Mouse (Mus musculus): ENCODE data around the gene Higd1a.

The Higd1a gene

GRCm38 (mm10) chr9:121880840-121881239 is 22.7 kb upstream of the Higd1a start:
- DNase-seq (ENCODE audit: low spot score) = peak; percentile 66

GRCm38 (mm10) chr9:121877052-121877740 is 19.0 kb upstream of the Higd1a start:
- no peak for DNase-seq (ENCODE audit: low spot score)

GRCm38 (mm10) chr9:121873578-121873977 is 15.4 kb upstream of the Higd1a start:
- DNase-seq (ENCODE audit: low spot score) = no peak

GRCm38 (mm10) chr9:121872062-121872683 is 14.0 kb upstream of the Higd1a start:
- no peak for DNase-seq (ENCODE audit: low spot score)

GRCm38 (mm10) chr9:121869973-121870515 is 11.9 kb upstream of the Higd1a start:
- DNase-seq (ENCODE audit: low spot score) = no peak

- no peak for DNase-seq (ENCODE audit: low spot score)
These were observed 11.3 kb upstream of the Higd1a start for GRCm38 (mm10) chr9:121869432-121869831.

- no peak for DNase-seq (ENCODE audit: low spot score)
These were observed 10.1 kb upstream of the Higd1a start for GRCm38 (mm10) chr9:121868236-121868635.

- DNase-seq (ENCODE audit: low spot score) = no peak
These were observed 9.5 kb upstream of the Higd1a start for GRCm38 (mm10) chr9:121867632-121868031.

- no peak for DNase-seq (ENCODE audit: low spot score)
These were observed 7.4 kb upstream of the Higd1a start for GRCm38 (mm10) chr9:121865425-121866008.

GRCm38 (mm10) chr9:121864837-121865236 is 6.7 kb upstream of the Higd1a start:
- no peak for DNase-seq (ENCODE audit: low spot score)

GRCm38 (mm10) chr9:121860921-121861320 is 2.8 kb upstream of the Higd1a start:
- DNase-seq (ENCODE audit: low spot score) = no peak

- no peak for DNase-seq (ENCODE audit: low spot score)
These were observed 1.2 kb upstream of the Higd1a start for GRCm38 (mm10) chr9:121859345-121859744.

- peak; percentile 99 for DNase-seq (ENCODE audit: low spot score)
These were observed 549 bp downstream of the Higd1a start for GRCm38 (mm10) chr9:121857474-121858152.

- DNase-seq (ENCODE audit: low spot score) = no peak
These were observed 1.3 kb downstream of the Higd1a start for GRCm38 (mm10) chr9:121856649-121857416.

GRCm38 (mm10) chr9:121854246-121854645 is 3.9 kb downstream of the Higd1a start:
- DNase-seq (ENCODE audit: low spot score) = no peak

- DNase-seq (ENCODE audit: low spot score) = no peak
These were observed 10.3 kb downstream of the Higd1a start for GRCm38 (mm10) chr9:121847842-121848241.

GRCm38 (mm10) chr9:121847138-121847537 is 11.0 kb downstream of the Higd1a start:
- DNase-seq (ENCODE audit: low spot score) = no peak

- DNase-seq (ENCODE audit: low spot score) = no peak
These were observed 11.5 kb downstream of the Higd1a start for GRCm38 (mm10) chr9:121846526-121847118.

GRCm38 (mm10) chr9:121842914-121843313 is 15.2 kb downstream of the Higd1a start:
- DNase-seq (ENCODE audit: low spot score) = no peak

- no peak for DNase-seq (ENCODE audit: low spot score)
These were observed 18.6 kb downstream of the Higd1a start for GRCm38 (mm10) chr9:121839622-121839965.

- peak; percentile 85 for DNase-seq (ENCODE audit: low spot score)
These were observed 19.1 kb downstream of the Higd1a start, which contains the start of gene Ccdc13 for GRCm38 (mm10) chr9:121838829-121839621. Ccdc13 (minus strand) TSS chr9:121839461.
